Mouse (Mus musculus) cerebellum, adult 2 months (tissue): ENCODE measurements around the gene Ube2cbp.

ENCODE experiments used
- CTCF ChIP-seq: fragments of 200-500 bp; IDR thresholded peaks from 2 replicates; pipeline ENCODE4 v1.5.1; 2011; ENCODE audit warnings: low read depth, mild to moderate bottlenecking, control low read depth, low read length, moderate library complexity, borderline replicate concordance; ENCODE audit not compliant: insufficient read depth
- POLR2A ChIP-seq: fragments of 200-500 bp; IDR thresholded peaks from 2 replicates; pipeline ENCODE4 v1.6.1; 2011; ENCODE audit warnings: low read length, control low read depth, borderline replicate concordance; ENCODE audit not compliant: insufficient read depth

GRCm38 (mm10) chr9:86476763-86477162 lies 12.0 kb upstream of the Ube2cbp start:
- TF ChIP-seq CTCF (no peak), POLR2A (no peak)
